Mouse (Mus musculus) cerebellum, adult 11 months (tissue): ENCODE measurements around the gene Hist1h4b.
"Not testable (repeated sequence)": the region's sequence is repeated elsewhere in the genome, so short reads cannot be mapped to it uniquely, and the experiment has no call there.

Experiments
- DNase-seq: peaks from one replicate; pipeline ENCODE4 v3.0.0; 2022

Gene Hist1h4b

GRCm38 (mm10) chr13:23740910-23741309 lies 15.9 kb upstream of the Hist1h4b start:
- no peak for DNase-seq

GRCm38 (mm10) chr13:23742007-23742406 lies 14.8 kb upstream of the Hist1h4b start:
- no peak for DNase-seq

GRCm38 (mm10) chr13:23743215-23743614 lies 13.6 kb upstream of the Hist1h4b start:
- DNase-seq, result no peak

- DNase-seq, result no peak
Measured at GRCm38 (mm10) chr13:23743963-23744362, 12.8 kb upstream of the Hist1h4b start.

- no peak for DNase-seq
Measured at GRCm38 (mm10) chr13:23744421-23745380, 12.1 kb upstream of the Hist1h4b start.

- peak; percentile 70 for DNase-seq
Measured at GRCm38 (mm10) chr13:23745381-23746161, 11.2 kb upstream of the Hist1h4b start, which contains the start of gene Hist1h3c. Hist1h3c (minus strand) TSS chr13:23745602.

GRCm38 (mm10) chr13:23746201-23747080 lies 10.4 kb upstream of the Hist1h4b start, which contains the start of gene Hist1h2bb:
Hist1h2bb (plus strand) TSS chr13:23746734.
- peak; percentile 70 for DNase-seq

- no peak for DNase-seq
Measured at GRCm38 (mm10) chr13:23747081-23747891, 9.5 kb upstream of the Hist1h4b start.

- DNase-seq, result no peak
Measured at GRCm38 (mm10) chr13:23747892-23748288, 8.9 kb upstream of the Hist1h4b start.

- DNase-seq, result no peak
Measured at GRCm38 (mm10) chr13:23749563-23750121, 7.2 kb upstream of the Hist1h4b start.

GRCm38 (mm10) chr13:23750839-23751477 lies 5.9 kb upstream of the Hist1h4b start, which contains the start of gene Hist1h2ab:
Hist1h2ab (plus strand) TSS chr13:23751126.
- not testable (repeated sequence) for DNase-seq

GRCm38 (mm10) chr13:23751478-23751956 lies 5.3 kb upstream of the Hist1h4b start:
- no peak for DNase-seq

GRCm38 (mm10) chr13:23752067-23752741 lies 4.6 kb upstream of the Hist1h4b start, which contains the start of gene Hist1h3b:
Hist1h3b (plus strand) TSS chr13:23752267.
- peak; percentile 59 for DNase-seq

GRCm38 (mm10) chr13:23752742-23753172 lies 4.1 kb upstream of the Hist1h4b start:
- no peak for DNase-seq

- DNase-seq, result no peak
Measured at GRCm38 (mm10) chr13:23753314-23754078, 3.3 kb upstream of the Hist1h4b start.

- DNase-seq, result no peak
Measured at GRCm38 (mm10) chr13:23755000-23755399, 1.8 kb upstream of the Hist1h4b start.

- DNase-seq, result no peak
Measured at GRCm38 (mm10) chr13:23757211-23757773, 479 bp downstream of the Hist1h4b start.

GRCm38 (mm10) chr13:23757921-23758320 lies 1.1 kb downstream of the Hist1h4b start:
- no peak for DNase-seq
